Mouse (Mus musculus) myocyte (in vitro differentiated cells): ENCODE results near the gene Hydin. TPM values are rescaled to one million over a fixed set of nuclear protein-coding genes. Genes with fewer than 3 reads are reported as not detected.

ENCODE experiments used
- H3K27me3 ChIP-seq: one replicate; pipeline ENCODE4 v1.6.1; 2011; ENCODE audit not compliant: control insufficient read depth, insufficient read depth, insufficient read length
- H3K36me3 ChIP-seq: one replicate; pipeline ENCODE4 v1.6.1; 2011; ENCODE audit not compliant: control insufficient read depth, insufficient read depth
- H3K4me2 ChIP-seq: one replicate; pipeline ENCODE4 v1.6.1; 2011; ENCODE audit warnings: low read depth, control low read depth
- H3K4me3 ChIP-seq: one replicate; pipeline ENCODE4 v1.5.1; 2011; ENCODE audit warnings: mild to moderate bottlenecking, control low read depth, moderate library complexity
- H3K79me2 ChIP-seq: one replicate; pipeline ENCODE4 v1.6.1; 2011; ENCODE audit not compliant: control insufficient read depth, insufficient read depth
- H3ac ChIP-seq: one replicate; pipeline ENCODE4 v1.6.1; 2011; ENCODE audit not compliant: control insufficient read depth, insufficient read length
- CEBPB ChIP-seq: IDR thresholded peaks from 2 replicates; pipeline ENCODE4 v1.6.1; 2011; ENCODE audit warnings: mild to moderate bottlenecking, moderate library complexity; ENCODE audit not compliant: poor library complexity, insufficient read depth, severe bottlenecking
- E2F4 ChIP-seq: IDR thresholded peaks from one replicate; pipeline ENCODE4 v1.6.1; 2011; ENCODE audit warnings: mild to moderate bottlenecking, control low read depth, moderate library complexity; ENCODE audit not compliant: insufficient read depth
- MAX ChIP-seq: IDR thresholded peaks from one replicate; pipeline ENCODE4 v1.6.1; 2011; ENCODE audit warnings: low read depth, mild to moderate bottlenecking, control low read depth
- MYOD1 ChIP-seq, 3 experiments: IDR thresholded peaks; one replicate each; pipeline ENCODE4 v1.6.1; 2011; ENCODE audit warnings: control low read depth in 2 of 3, low read depth in 2 of 3, mild to moderate bottlenecking in 2 of 3, moderate library complexity in 1 of 3; ENCODE audit not compliant: insufficient read length in 2 of 3, control insufficient read depth in 1 of 3
- MYOG ChIP-seq, 3 experiments: IDR thresholded peaks; one replicate each; pipeline ENCODE4 v1.6.1; 2011; ENCODE audit warnings: control low read depth in 2 of 3, low read depth in 2 of 3, mild to moderate bottlenecking in 2 of 3; ENCODE audit not compliant: insufficient read length in 2 of 3, control insufficient read depth in 1 of 3, insufficient read depth in 1 of 3
- POLR2A ChIP-seq: IDR thresholded peaks from one replicate; pipeline ENCODE4 v1.6.1; 2011; ENCODE audit warnings: low read depth, mild to moderate bottlenecking, control low read depth, moderate library complexity; ENCODE audit not compliant: insufficient read length
- POLR2AphosphoS2 ChIP-seq: IDR thresholded peaks from one replicate; pipeline ENCODE4 v1.6.1; 2011; ENCODE audit warnings: low read depth, control low read depth; ENCODE audit not compliant: insufficient read length
- REST ChIP-seq: IDR thresholded peaks from one replicate; pipeline ENCODE4 v1.6.1; 2011; ENCODE audit warnings: mild to moderate bottlenecking, control low read depth, moderate library complexity; ENCODE audit not compliant: insufficient read depth, insufficient read length
- SRF ChIP-seq: IDR thresholded peaks from one replicate; pipeline ENCODE4 v1.6.1; 2011; ENCODE audit warnings: low read depth; ENCODE audit not compliant: control insufficient read depth, insufficient read length
- TCF12 ChIP-seq: IDR thresholded peaks from one replicate; pipeline ENCODE4 v1.6.1; 2011; ENCODE audit warnings: mild to moderate bottlenecking, control low read depth; ENCODE audit not compliant: poor library complexity, insufficient read depth, severe bottlenecking
- TCF3 ChIP-seq: IDR thresholded peaks from one replicate; pipeline ENCODE4 v1.6.1; 2011; ENCODE audit warnings: low read depth, control low read depth; ENCODE audit not compliant: insufficient read length
- USF1 ChIP-seq: IDR thresholded peaks from one replicate; pipeline ENCODE4 v1.6.1; 2011; ENCODE audit warnings: low read depth, mild to moderate bottlenecking, control low read depth, moderate library complexity
- polyA plus RNA-seq: library from polyadenylated mRNA; unstranded; fragments of >200 nt; fragmentation: generic; extraction: Trizol; gene quantifications from one replicate; pipeline ENCODE4 v1.2.1, GENCODE M21; 2012; ENCODE audit warnings: missing spikeins

Gene Hydin
- polyA plus RNA-seq, 1 experiment = 0.01 TPM

GRCm38 (mm10) chr8:110486020-110486419, 219.2 kb downstream of the Hydin start:
- no peaks in the 10 kb centered on the region for H3K79me2 ChIP-seq
- H3K27me3 ChIP-seq = peaks cover 8% of the 10 kb centered on the region
- no peaks in the 10 kb centered on the region for H3K36me3 ChIP-seq
- no peak overlapping the region for H3ac ChIP-seq
- peak overlapping the region; percentile 6 for H3K4me2 ChIP-seq
- TF ChIP-seq MYOG (IDR thresholded peaks at IDR 0.05; ENCODE audit: control insufficient read depth in 1 of 3, insufficient read depth in 1 of 3, insufficient read length in 2 of 3, low read depth in 2 of 3) (peak in 1 of 3 experiments; percentile 43), CEBPB (no peak), MYOD1 (IDR thresholded peaks at IDR 0.05; ENCODE audit: control insufficient read depth in 1 of 3, insufficient read length in 2 of 3, low read depth in 2 of 3) (peak in 2 of 3 experiments; percentile 41 to 85)
- no peak overlapping the region for H3K4me3 ChIP-seq

DNA sequence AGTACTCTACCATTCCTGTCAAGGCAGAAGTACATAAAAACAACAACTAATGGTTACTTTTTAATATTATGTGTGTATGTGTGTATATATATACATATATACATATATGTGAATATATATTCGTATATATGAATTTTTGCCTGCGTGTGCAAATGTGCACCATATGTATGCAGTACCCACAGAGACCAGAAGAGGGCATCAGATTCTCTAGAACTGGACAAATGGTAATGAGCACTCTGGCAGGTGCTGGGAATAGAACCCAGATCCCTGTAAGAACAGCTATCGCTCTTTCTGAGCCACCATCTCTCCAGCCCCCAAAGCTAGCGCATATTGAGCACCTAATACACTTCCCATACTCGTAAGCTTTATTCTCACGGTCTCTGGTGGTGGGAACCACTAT, 220.9 kb downstream of the Hydin start:
- Histone ChIP-seq H3K4me3 (no peak overlapping the region), H3K27me3 (no peaks in the 10 kb centered on the region), H3K4me2 (no peak overlapping the region), H3K36me3 (no peaks in the 10 kb centered on the region), H3K79me2 (no peaks in the 10 kb centered on the region), H3ac (no peak overlapping the region)
- no peak for TF ChIP-seq MYOD1 (IDR thresholded peaks at IDR 0.05; ENCODE audit: control insufficient read depth in 1 of 3, insufficient read length in 2 of 3, low read depth in 2 of 3)
- no peak for TF ChIP-seq USF1
- no peak for TF ChIP-seq SRF
- no peak for TF ChIP-seq MYOG (IDR thresholded peaks at IDR 0.05; ENCODE audit: control insufficient read depth in 1 of 3, insufficient read depth in 1 of 3, insufficient read length in 2 of 3, low read depth in 2 of 3)
- no peak for TF ChIP-seq E2F4
- no peak for TF ChIP-seq POLR2AphosphoS2
- no peak for TF ChIP-seq REST
- no peak for TF ChIP-seq CEBPB
- no peak for TF ChIP-seq POLR2A
- no peak for TF ChIP-seq MAX
- TF ChIP-seq TCF12 = no peak
- no peak for TF ChIP-seq TCF3

- Histone ChIP-seq H3K36me3 (no peaks in the 10 kb centered on the region), H3K4me3 (no peak overlapping the region), H3K79me2 (no peaks in the 10 kb centered on the region), H3K27me3 (no peaks in the 10 kb centered on the region), H3K4me2 (no peak overlapping the region), H3ac (no peak overlapping the region)
- TF ChIP-seq E2F4 (no peak), SRF (no peak)
These were observed 222.6 kb downstream of the Hydin start for GRCm38 (mm10) chr8:110489344-110489743.

DNA sequence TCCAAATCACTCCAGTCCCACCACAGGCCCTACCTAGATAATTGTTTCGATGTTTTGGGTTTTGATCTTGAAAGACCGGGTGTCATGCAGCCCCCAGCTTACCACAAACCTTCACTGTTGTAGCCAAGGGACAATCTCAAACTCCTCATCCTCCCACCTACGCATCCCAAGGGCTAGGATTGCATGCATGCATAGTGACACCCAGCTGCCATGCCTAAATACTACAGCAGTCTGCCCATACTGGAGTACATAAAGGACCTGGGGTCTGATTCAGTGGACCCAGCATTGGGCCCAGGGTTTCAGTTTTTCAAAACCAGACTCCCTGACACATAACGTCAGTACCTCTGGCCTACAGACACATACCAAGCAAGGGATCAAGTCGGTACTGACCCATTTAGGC, 224.3 kb downstream of the Hydin start:
- H3K36me3 ChIP-seq = no peaks in the 10 kb centered on the region
- no peak overlapping the region for H3ac ChIP-seq
- no peak overlapping the region for H3K4me2 ChIP-seq
- no peak overlapping the region for H3K4me3 ChIP-seq
- H3K27me3 ChIP-seq = peaks cover 10% of the 10 kb centered on the region
- H3K79me2 ChIP-seq = no peaks in the 10 kb centered on the region
- TF ChIP-seq POLR2AphosphoS2 = no peak
- TF ChIP-seq E2F4 = no peak
- no peak for TF ChIP-seq TCF12
- TF ChIP-seq CEBPB = no peak
- no peak for TF ChIP-seq SRF
- no peak for TF ChIP-seq MYOD1 (IDR thresholded peaks at IDR 0.05; ENCODE audit: control insufficient read depth in 1 of 3, insufficient read length in 2 of 3, low read depth in 2 of 3)
- no peak for TF ChIP-seq REST
- no peak for TF ChIP-seq TCF3

- peaks cover 26% of the 10 kb centered on the region for H3K27me3 ChIP-seq
- H3K36me3 ChIP-seq = no peaks in the 10 kb centered on the region
- no peak overlapping the region for H3ac ChIP-seq
- H3K4me2 ChIP-seq = no peak overlapping the region
- no peak overlapping the region for H3K4me3 ChIP-seq
- H3K79me2 ChIP-seq = no peaks in the 10 kb centered on the region
- TF ChIP-seq MYOG (IDR thresholded peaks at IDR 0.05; ENCODE audit: control insufficient read depth in 1 of 3, insufficient read depth in 1 of 3, insufficient read length in 2 of 3, low read depth in 2 of 3) = no peak
- TF ChIP-seq CEBPB = no peak
- no peak for TF ChIP-seq POLR2AphosphoS2
- no peak for TF ChIP-seq TCF12
- no peak for TF ChIP-seq MYOD1 (IDR thresholded peaks at IDR 0.05; ENCODE audit: control insufficient read depth in 1 of 3, insufficient read length in 2 of 3, low read depth in 2 of 3)
- TF ChIP-seq POLR2A = no peak
- TF ChIP-seq MAX = no peak
- no peak for TF ChIP-seq TCF3
- TF ChIP-seq REST = no peak
- no peak for TF ChIP-seq USF1
- TF ChIP-seq E2F4 = no peak
These were observed 229.5 kb downstream of the Hydin start for GRCm38 (mm10) chr8:110496286-110496685.
